In the genomic region with DNA sequence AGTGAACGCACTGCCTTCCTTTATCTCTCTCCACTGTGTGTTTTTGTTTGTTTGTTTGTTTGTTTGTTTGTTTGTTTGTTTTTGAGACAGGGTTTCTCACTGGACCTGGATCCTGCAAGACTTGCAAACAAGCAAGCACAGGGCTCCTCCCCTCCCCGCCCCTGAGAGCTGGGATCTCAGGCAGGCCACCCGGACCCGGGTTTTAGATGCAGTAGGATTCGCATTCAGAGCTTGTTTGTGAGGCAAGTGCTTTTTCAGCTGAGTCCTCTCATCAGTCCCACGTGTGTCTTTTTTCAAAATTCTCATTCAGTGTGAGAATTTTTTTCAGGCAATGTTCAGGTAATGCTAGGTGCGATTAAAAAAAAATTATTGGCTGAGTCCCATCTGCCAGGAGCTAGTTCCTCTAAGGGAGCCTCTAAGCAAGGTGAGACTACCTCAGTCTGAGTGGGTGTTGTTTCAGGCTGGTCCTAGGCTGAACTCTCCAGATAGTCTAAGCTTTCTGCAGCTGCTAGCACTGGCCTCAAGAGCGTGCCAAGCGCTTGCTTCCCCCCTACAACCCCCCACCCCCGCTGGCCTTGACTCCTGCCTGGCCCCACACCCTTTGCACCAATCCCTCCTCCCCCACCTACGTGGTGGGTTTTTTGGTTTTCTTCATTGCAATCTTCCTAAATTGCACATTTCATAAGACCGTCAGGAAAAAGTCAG, we compare ENCODE assay signal across 8 mouse cellular contexts.
DNase-seq lines count a peak whose midpoint lies in the region; ATAC-seq and TF ChIP-seq lines count a peak whose summit lies in the region.

No protein-coding gene starts in this region.

- peak overlapping the region; percentile 92 for H3K27ac ChIP-seq in heart, embryonic 11.5 days (ENCODE audit: low read depth, low read length)
- no peak overlapping the region for H3K27ac ChIP-seq in brown adipose tissue, adult 24 weeks (replicated peaks; ENCODE audit: low read depth, low read length)
- peak overlapping the region; percentile 99 for H3K27ac ChIP-seq in forebrain, postnatal 0 days (ENCODE audit: low read depth, low read length)
- peak overlapping the region; percentile 60; the same call in 1 of the 2 replicates for H3K27ac ChIP-seq in liver, embryonic 12.5 days

- H3K27me3 ChIP-seq in heart, embryonic 11.5 days (ENCODE audit: control insufficient read depth, insufficient read depth, low read length), result no peaks in the 10 kb centered on the region
- H3K27me3 ChIP-seq in forebrain, postnatal 0 days (ENCODE audit: insufficient read depth, low read length), result no peaks in the 10 kb centered on the region
- peaks cover 11% of the 10 kb centered on the region for H3K27me3 ChIP-seq in liver, embryonic 12.5 days (replicated peaks)

- TF ChIP-seq CTCF in forebrain, postnatal 0 days (IDR thresholded peaks at IDR 0.05; ENCODE audit: low read depth), result no peak

- WGBS in heart, embryonic 11.5 days (ENCODE audit: insufficient replicate concordance), result 41% methylated on average over 12 of the region's 12 CpGs
- WGBS in forebrain, postnatal 0 days, result 30% methylated on average over 12 of the region's 12 CpGs
- 36% methylated on average over 12 of the region's 12 CpGs for WGBS in liver, embryonic 12.5 days (ENCODE audit: insufficient replicate concordance)

- H3K9me3 ChIP-seq in heart, embryonic 11.5 days (replicated peaks; ENCODE audit: control insufficient read depth, low read length), result no peaks in the 10 kb centered on the region
- no peaks in the 10 kb centered on the region for H3K9me3 ChIP-seq in forebrain, postnatal 0 days (ENCODE audit: low read length)
- H3K9me3 ChIP-seq in liver, embryonic 12.5 days (replicated peaks), result no peaks in the 10 kb centered on the region

- H3K4me3 ChIP-seq in heart, embryonic 11.5 days (ENCODE audit: low read depth, low read length), result peak overlapping the region; percentile 34
- H3K4me3 ChIP-seq in brown adipose tissue, adult 24 weeks (ENCODE audit: insufficient read depth, low read depth, low read length), result peak overlapping the region; percentile 50; the same call in 1 of the 2 replicates
- H3K4me3 ChIP-seq in forebrain, postnatal 0 days (ENCODE audit: low read depth, low read length), result peak overlapping the region; percentile 31
- H3K4me3 ChIP-seq in liver, embryonic 12.5 days, result peak overlapping the region; percentile 27; the same call in 1 of the 2 replicates

- peaks cover 4% of the 10 kb centered on the region; the same call in 1 of the 2 replicates for H3K4me1 ChIP-seq in heart, embryonic 11.5 days (ENCODE audit: control insufficient read depth, insufficient read depth, low read length)
- H3K4me1 ChIP-seq in brown adipose tissue, adult 24 weeks (ENCODE audit: control insufficient read depth, insufficient read depth, insufficient read length, low read length), result no peaks in the 10 kb centered on the region
- H3K4me1 ChIP-seq in forebrain, postnatal 0 days (ENCODE audit: insufficient read depth), result peaks cover 20% of the 10 kb centered on the region
- 0 out of 2 replicates have a peak, but pooled peaks cover 2% of the 10 kb centered on the region for H3K4me1 ChIP-seq in liver, embryonic 12.5 days

- H3K36me3 ChIP-seq in heart, embryonic 11.5 days (ENCODE audit: control insufficient read depth, insufficient read depth, low read length), result no peaks in the 10 kb centered on the region
- H3K36me3 ChIP-seq in forebrain, postnatal 0 days (ENCODE audit: insufficient read depth), result no peaks in the 10 kb centered on the region
- H3K36me3 ChIP-seq in liver, embryonic 12.5 days, result no peaks in the 10 kb centered on the region

- H3K4me2 ChIP-seq in heart, embryonic 11.5 days, result peak overlapping the region; percentile 75
- peak overlapping the region; percentile 61 for H3K4me2 ChIP-seq in forebrain, postnatal 0 days (ENCODE audit: low read depth)
- peak overlapping the region; percentile 59 for H3K4me2 ChIP-seq in liver, embryonic 12.5 days

- peak overlapping the region; percentile 78 for H3K9ac ChIP-seq in heart, embryonic 11.5 days (ENCODE audit: low read depth, low read length)
- peak overlapping the region; percentile 79 for H3K9ac ChIP-seq in forebrain, postnatal 0 days
- no peak overlapping the region for H3K9ac ChIP-seq in liver, embryonic 12.5 days

- peak; percentile 65 for ATAC-seq in heart, embryonic 11.5 days (replicated peaks; ENCODE audit: insufficient number of reproducible peaks, low FRiP score, low TSS enrichment)
- peak; percentile 30 for ATAC-seq in forebrain, postnatal 0 days
- no peak; the same call in 1 of the 2 replicates for ATAC-seq in liver, embryonic 12.5 days
- ATAC-seq in megakaryocyte progenitor cell, adult 5-6 weeks (replicated peaks; ENCODE audit: poor library complexity), result no peak

- DNase-seq in heart, adult 8-10 months (ENCODE audit: low spot score), result no peak
- no peak for DNase-seq in forebrain, postnatal 0 days
- no peak for DNase-seq in urinary bladder, postnatal 25 days (ENCODE audit: low spot score)
- DNase-seq in layer of hippocampus, adult 9-10 months (ENCODE audit: low spot score), result no peak

Comparison
In these comparisons a context has a peak if more than half of its experiments do, and no peak if none do; other contexts are left out.
1. ATAC-seq: peak in heart, embryonic 11.5 days (single experiment) and forebrain, postnatal 0 days (single experiment); none in liver, embryonic 12.5 days (single experiment) and megakaryocyte progenitor cell, adult 5-6 weeks (single experiment).
2. Peak in every context shown above with its lines, with median percentiles within 50 percentile points of each other: H3K4me2 ChIP-seq and H3K4me3 ChIP-seq.